Mouse (Mus musculus) hindbrain, embryonic 11.5 days (tissue): ENCODE results near the gene Hnrnpa3. TPM values are rescaled to one million over a fixed set of nuclear protein-coding genes. Genes with fewer than 3 reads are reported as not detected.
A peak's percentile ranks its signal among the peaks of the same experiment; 100 is the strongest.
"Not testable (repeated sequence)": the region's sequence is repeated elsewhere in the genome, so short reads cannot be mapped to it uniquely, and the experiment has no call there.

Source experiments
- ATAC-seq: fragments of 200-750 bp; cut with Nextera tagmentation; 2 replicates; pipeline ENCODE4 v1.8.0; 2017; ENCODE audit warnings: mild to moderate bottlenecking, moderate TSS enrichment, moderate library complexity; ENCODE audit not compliant: low FRiP score
- DNase-seq: peaks from one replicate; pipeline ENCODE4 v3.0.0-alpha.2; 2015; ENCODE audit warnings: low spot score
- H3K27ac ChIP-seq: fragments of 300-500 bp; sonication (generic); 2 replicates; pipeline ENCODE4 v1.5.1; 2014; ENCODE audit warnings: mild to moderate bottlenecking, low read depth, low read length
- H3K27me3 ChIP-seq: fragments of 300-500 bp; sonication (generic); 2 replicates; pipeline ENCODE4 v1.6.1; 2014; ENCODE audit warnings: mild to moderate bottlenecking, low read length, moderate library complexity, mixed read lengths; ENCODE audit not compliant: control insufficient read depth, insufficient read depth
- H3K36me3 ChIP-seq: fragments of 300-500 bp; sonication (generic); 2 replicates; pipeline ENCODE4 v1.6.1; 2014; ENCODE audit warnings: mild to moderate bottlenecking, low read length, moderate library complexity, mixed read lengths; ENCODE audit not compliant: control insufficient read depth, insufficient read depth
- H3K4me1 ChIP-seq: fragments of 300-500 bp; sonication (generic); replicated peaks from 2 replicates; pipeline ENCODE4 v1.6.1; 2014; ENCODE audit warnings: low read length, mixed read lengths; ENCODE audit not compliant: control insufficient read depth, insufficient read depth
- H3K4me2 ChIP-seq: fragments of 300-500 bp; sonication (generic); replicated peaks from 2 replicates; pipeline ENCODE4 v1.6.1; 2014; ENCODE audit warnings: mild to moderate bottlenecking, low read depth, low read length
- H3K4me3 ChIP-seq: fragments of 300-500 bp; sonication (generic); 2 replicates; pipeline ENCODE4 v1.5.1; 2014; ENCODE audit warnings: low read depth, low read length
- H3K9ac ChIP-seq: fragments of 300-500 bp; sonication (generic); 2 replicates; pipeline ENCODE4 v1.6.1; 2014; ENCODE audit warnings: low read depth, low read length
- H3K9me3 ChIP-seq: fragments of 300-500 bp; sonication (generic); 2 replicates; pipeline ENCODE4 v1.6.1; 2016; ENCODE audit warnings: low read length; ENCODE audit not compliant: control insufficient read depth
- WGBS: fragments of 180-500 bp; shearing (Covaris S2); extraction: QIAGEN DNeasy Blood & Tissue Kit; methylation state at CpG from one replicate; pipeline ENCODE4 v1.1.7; 2014; 5-methylcytosine and 5-hydroxymethylcytosine counted together
- polyA plus RNA-seq: library from polyadenylated mRNA; unstranded; fragments of >200 nt; fragmentation: Nextera tagmentation; extraction: Ambion mirVana; gene quantifications from 2 replicates; pipeline ENCODE4 v1.2.1, GENCODE M21; 2014

Gene Hnrnpa3
- polyA plus RNA-seq: 304 and 320 TPM in 2 replicates

DNA sequence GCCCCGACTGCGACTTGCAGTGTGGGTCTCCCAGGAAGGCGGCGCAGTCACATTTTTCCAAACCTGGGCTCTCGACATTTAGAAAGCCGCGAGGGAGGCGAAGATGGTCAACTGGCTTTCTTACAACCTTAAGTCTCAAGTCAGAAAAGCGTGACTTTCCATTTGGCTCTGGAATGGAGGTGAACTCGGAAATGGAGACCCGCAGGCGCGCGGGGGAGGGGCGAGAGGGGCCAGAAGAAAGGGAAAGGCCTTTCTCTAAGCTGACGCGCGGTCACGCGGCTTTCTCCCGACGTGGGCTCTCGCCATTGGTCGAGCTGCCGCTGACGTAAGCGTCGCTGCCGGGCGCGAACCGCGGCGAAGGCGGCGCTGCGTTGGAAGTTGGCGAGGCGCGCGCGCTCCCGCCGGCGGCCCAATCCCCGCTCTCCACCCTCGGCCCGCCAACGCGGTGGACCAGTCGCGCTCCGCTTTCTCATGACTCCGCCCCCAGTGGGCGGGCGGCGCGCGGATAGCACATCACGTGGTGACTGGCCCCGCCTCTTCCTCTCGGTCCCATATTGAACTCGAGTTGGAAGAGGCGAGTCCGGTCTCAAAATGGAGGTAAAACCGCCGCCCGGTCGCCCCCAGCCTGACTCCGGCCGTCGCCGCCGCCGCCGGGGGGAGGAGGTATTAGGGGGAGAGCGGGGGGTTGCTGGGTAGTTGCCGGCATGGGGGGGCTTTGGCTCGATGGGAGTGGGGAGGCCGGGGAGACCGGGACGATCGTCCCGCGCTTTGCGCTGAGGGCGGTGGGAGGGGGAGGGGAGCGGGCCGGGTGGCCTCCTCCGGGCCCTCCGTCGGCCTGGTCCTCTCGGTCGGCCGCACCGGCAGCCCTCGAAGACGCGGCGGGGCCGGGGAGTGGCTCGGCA is at the start of gene Hnrnpa3:
Gene Hnrnpa3, plus strand, starts transcription at position 535 of the 902 bp plus-strand sequence.
- peaks cover 13% of the 10 kb centered on the region for H3K36me3 ChIP-seq
- H3K4me3 ChIP-seq: peak within 1 kb of the TSS; percentile 95
- peak within 1 kb of the TSS; percentile 65 for H3K4me2 ChIP-seq
- under 1% methylated on average over 58 of the region's 102 CpGs for WGBS
- H3K27me3 ChIP-seq: no peaks in the 10 kb centered on the region
- H3K27ac ChIP-seq: peak within 1 kb of the TSS; percentile 98
- ATAC-seq (peak; percentile 96), DNase-seq (peak; percentile 100)
- H3K9ac ChIP-seq: peak within 1 kb of the TSS; percentile 99
- H3K4me1 ChIP-seq: peaks cover 3% of the 10 kb centered on the region; the same call in 1 of the 2 replicates
- no peaks in the 10 kb centered on the region for H3K9me3 ChIP-seq

DNA sequence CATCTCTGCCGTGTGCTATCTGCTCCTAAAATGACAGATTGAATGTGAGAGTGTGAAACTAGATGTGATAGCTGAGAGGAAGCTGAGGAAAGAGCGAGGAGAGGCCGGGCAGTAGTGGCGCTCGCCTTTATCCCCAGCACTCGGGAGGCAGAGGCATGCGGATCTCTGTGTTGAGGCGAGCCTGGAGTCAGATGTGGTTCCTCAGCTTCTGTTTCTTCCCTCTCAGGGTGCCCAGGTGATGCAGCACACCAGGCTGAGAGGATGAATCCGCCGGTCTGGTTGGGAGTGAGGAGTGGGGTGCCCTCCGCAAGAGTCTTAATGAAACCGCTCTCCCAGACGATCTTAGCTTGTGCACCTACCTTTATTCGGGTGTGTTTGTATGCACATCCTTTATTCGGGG is 49.1 kb upstream of the Hnrnpa3 start:
- no peaks in the 10 kb centered on the region for H3K9me3 ChIP-seq
- no peaks in the 10 kb centered on the region; the same call in 1 of the 2 replicates for H3K27me3 ChIP-seq
- no peak overlapping the region; the same call in 1 of the 2 replicates for H3K9ac ChIP-seq
- WGBS: 68% methylated on average over 15 of the region's 15 CpGs
- ATAC-seq (no peak), DNase-seq (no peak)
- no peaks in the 10 kb centered on the region for H3K36me3 ChIP-seq
- H3K4me1 ChIP-seq: no peaks in the 10 kb centered on the region
- no peak overlapping the region for H3K27ac ChIP-seq
- H3K4me3 ChIP-seq: no peak overlapping the region
- H3K4me2 ChIP-seq: peak overlapping the region; percentile 38; the same call in 1 of the 2 replicates

DNA sequence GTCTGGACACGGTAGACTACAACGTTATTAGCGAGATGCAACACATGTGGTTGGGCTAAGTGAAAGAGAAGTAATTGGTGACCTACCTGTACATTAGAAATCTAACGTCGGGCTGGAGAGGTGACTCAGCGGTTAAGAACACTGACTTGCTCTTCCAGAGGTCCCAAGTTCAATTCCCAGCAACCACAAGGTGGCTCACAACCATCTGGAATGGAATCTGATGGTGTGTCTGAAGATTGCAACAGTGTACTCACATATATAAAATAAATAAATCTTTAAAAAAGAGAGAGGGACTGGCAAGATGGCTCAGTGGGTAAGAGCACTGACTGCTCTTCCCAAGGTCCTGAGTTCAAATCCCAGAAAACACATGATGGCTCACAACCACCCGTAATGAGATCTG is 48.5 kb upstream of the Hnrnpa3 start:
- H3K4me2 ChIP-seq, ATAC-seq, H3K9me3 ChIP-seq, H3K9ac ChIP-seq, H3K4me3 ChIP-seq, H3K4me1 ChIP-seq, H3K36me3 ChIP-seq, H3K27ac ChIP-seq, H3K27me3 ChIP-seq, DNase-seq: not testable (repeated sequence)
- WGBS: 88% methylated on average over 7 of the region's 7 CpGs

DNA sequence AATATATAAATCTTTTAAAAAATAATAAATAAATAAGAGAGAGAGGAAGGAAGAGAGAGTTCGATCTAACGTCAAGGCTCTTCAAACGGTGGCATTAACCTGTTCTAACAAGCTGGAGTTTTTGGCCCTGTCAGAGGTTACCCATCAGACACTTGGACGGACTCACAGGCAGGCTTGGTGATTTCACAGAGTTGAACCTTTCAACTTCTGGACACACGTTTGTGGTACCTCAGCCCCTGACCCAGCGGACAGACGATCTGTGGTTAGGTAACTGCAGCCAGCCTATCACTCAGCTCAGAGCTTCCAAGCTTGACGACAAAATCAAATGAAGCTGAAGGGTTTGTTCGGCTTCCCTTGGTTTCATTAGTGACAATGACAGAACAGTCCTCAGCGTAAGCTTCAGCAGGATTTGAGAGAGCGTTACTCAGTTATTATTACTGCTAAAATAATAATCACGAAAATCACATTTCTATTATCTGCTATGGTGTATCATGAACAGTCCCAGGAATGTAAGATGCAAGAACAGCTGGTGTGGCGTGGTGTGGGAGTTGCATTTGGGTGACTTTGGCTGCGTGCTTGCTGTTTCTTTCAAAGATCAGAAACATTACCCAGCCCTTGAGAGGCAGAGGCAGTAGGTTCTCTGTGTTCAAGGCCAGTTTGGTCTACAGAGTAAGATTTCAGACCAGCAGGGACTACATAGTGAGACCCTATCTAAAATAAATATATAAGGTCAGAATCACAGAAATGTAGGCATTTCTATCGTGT is 47.8 kb upstream of the Hnrnpa3 start:
- Histone ChIP-seq H3K9ac (no peak overlapping the region), H3K36me3 (no peaks in the 10 kb centered on the region), H3K9me3 (no peaks in the 10 kb centered on the region), H3K27me3 (no peaks in the 10 kb centered on the region; the same call in 1 of the 2 replicates), H3K27ac (no peak overlapping the region), H3K4me2 (no peak overlapping the region), H3K4me3 (no peak overlapping the region), H3K4me1 (no peaks in the 10 kb centered on the region)
- no peak for DNase-seq
- no peak for ATAC-seq
- WGBS: 84% methylated on average over 15 of the region's 15 CpGs

DNA sequence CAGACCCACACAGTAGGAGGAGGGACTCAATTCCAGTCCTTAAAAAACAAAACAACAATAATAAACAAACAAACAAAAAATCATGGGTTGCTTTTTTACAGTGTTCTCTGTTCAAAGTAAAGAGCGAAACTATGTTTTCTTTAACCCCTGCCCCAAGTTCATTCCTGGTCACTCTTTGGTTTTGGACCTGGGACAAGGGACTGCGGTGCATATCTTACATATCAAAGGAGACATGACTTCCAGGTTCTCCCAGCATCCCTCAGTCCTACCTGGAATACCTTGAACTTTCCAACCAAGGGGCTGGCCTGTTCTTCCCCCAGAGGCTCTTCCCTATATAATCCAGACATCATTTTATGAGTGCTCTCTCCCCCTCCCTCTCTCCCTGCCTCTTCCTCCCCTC is 47.1 kb upstream of the Hnrnpa3 start:
- Histone ChIP-seq H3K9me3 (no peaks in the 10 kb centered on the region), H3K27ac (no peak overlapping the region), H3K4me2 (no peak overlapping the region), H3K9ac (no peak overlapping the region), H3K27me3 (no peaks in the 10 kb centered on the region; the same call in 1 of the 2 replicates), H3K4me3 (no peak overlapping the region), H3K4me1 (no peaks in the 10 kb centered on the region), H3K36me3 (no peaks in the 10 kb centered on the region)
- DNase-seq (no peak), ATAC-seq (no peak)
- WGBS: 84% methylated on average over 2 of the region's 2 CpGs

DNA sequence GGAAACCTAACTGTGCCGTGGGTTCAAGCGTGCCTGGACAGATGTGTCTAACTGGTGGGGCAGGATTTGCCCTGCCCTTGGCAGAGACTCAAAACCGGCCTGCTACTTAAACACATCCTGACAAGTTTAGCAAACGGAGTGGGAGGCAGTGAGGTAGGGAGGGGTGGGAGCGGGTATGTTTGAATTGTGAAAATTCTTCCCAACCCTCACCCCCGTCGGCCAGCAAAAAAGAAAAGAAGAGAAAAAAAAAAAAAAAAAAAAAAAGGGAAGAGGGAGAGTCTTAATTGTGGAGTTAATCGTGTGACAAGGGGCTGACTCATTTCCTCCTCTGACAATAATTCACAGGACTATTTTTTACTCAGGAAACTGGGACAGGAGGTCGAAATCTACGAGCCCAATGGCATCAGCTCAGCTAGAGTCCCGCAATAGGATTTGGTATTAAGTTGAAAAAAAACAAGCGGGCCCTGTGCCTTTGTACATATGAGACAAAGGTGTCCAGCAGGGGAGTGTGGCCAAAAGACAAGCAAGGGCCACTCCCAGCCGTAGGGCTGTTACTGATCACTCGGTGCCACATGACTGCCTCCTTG is 46.0 kb upstream of the Hnrnpa3 start:
- Histone ChIP-seq H3K36me3 (no peaks in the 10 kb centered on the region), H3K27me3 (no peaks in the 10 kb centered on the region; the same call in 1 of the 2 replicates), H3K4me1 (no peaks in the 10 kb centered on the region), H3K9me3 (no peaks in the 10 kb centered on the region), H3K9ac (no peak overlapping the region), H3K4me2 (no peak overlapping the region), H3K27ac (no peak overlapping the region), H3K4me3 (no peak overlapping the region)
- DNase-seq (peak; percentile 27), ATAC-seq (no peak)
- WGBS: 24% methylated on average over 14 of the region's 14 CpGs

DNA sequence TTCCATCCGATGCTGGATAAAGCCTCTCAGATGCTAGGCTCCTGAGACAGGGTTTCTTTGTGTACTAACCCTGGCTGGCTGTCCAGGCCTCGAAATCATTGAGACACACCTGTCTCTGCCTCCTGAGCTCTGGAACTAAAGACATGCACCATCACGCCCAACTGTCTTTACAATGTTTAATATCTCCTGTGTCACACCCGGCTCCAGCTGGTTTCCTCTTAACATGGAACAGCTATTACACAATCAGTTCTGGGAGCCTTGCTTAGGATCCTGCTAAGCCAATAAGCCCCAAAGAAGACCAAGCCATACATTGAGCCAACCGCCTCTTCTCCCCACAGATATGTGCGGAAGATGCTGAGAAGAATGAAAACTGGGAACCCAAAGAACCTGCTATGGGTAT is 44.5 kb upstream of the Hnrnpa3 start:
- no peak for ATAC-seq
- Histone ChIP-seq H3K4me3 (no peak overlapping the region), H3K9ac (no peak overlapping the region), H3K27me3 (no peaks in the 10 kb centered on the region; the same call in 1 of the 2 replicates), H3K4me2 (no peak overlapping the region), H3K27ac (no peak overlapping the region), H3K36me3 (no peaks in the 10 kb centered on the region), H3K4me1 (no peaks in the 10 kb centered on the region), H3K9me3 (no peaks in the 10 kb centered on the region)
- DNase-seq: no peak
- 94% methylated on average over 6 of the region's 6 CpGs for WGBS

DNA sequence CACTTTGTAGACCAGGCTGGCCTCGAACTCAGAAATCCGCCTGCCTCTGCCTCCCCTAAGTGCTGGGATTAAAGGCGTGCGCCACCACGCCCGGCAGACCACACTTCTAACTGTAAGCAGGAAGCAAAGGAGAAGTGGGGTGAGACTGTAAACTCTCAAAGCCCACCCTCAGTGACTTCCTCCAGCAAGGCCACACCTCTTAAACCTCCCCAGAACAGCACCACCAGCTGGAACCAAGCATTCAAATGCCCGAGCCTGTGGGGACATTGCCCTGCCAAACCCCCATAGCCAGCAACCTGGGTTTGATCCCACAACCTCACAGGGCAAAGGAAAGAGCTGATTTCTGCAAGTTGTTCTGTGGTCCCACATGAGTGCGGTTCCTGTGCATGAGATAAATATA is 42.1 kb upstream of the Hnrnpa3 start:
- no peak overlapping the region for H3K4me2 ChIP-seq
- H3K9me3 ChIP-seq: no peaks in the 10 kb centered on the region
- no peaks in the 10 kb centered on the region for H3K4me1 ChIP-seq
- no peaks in the 10 kb centered on the region for H3K27me3 ChIP-seq
- DNase-seq: no peak
- 98% methylated on average over 8 of the region's 8 CpGs for WGBS
- no peak overlapping the region for H3K4me3 ChIP-seq
- H3K9ac ChIP-seq: no peak overlapping the region
- H3K27ac ChIP-seq: no peak overlapping the region
- no peaks in the 10 kb centered on the region for H3K36me3 ChIP-seq
- no peak for ATAC-seq
